Mouse (Mus musculus): ENCODE results near the gene Hgd.

DNA sequence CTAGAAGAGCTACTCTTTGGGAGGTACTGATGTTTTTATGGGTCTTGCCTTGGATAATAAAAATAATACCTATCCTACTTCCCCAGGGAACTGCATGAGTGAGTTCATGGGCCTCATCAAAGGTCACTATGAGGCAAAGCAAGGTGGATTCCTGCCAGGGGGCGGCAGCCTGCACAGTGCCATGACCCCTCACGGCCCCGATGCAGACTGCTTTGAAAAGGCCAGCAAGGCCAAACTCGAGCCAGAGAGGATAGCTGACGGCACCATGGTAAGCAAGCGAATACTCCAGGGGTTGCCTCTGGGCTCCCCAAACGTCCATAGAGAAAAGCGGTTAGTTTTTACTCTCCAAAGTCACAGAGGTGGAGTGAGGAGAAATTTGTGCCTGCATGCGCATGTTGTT, 48.4 kb downstream of the Hgd start:
- TF ChIP-seq CTCF (IDR thresholded peaks at IDR 0.05; ENCODE audit: extremely low read depth, insufficient read length, insufficient replicate concordance, low read depth, low read length) (no peak), POLR2A (IDR thresholded peaks at IDR 0.05; ENCODE audit: low read depth, low read length) (no peak)

Data from small intestine, adult 2 months (tissue).